Mouse (Mus musculus) small intestine, adult 2 months (tissue): ENCODE data around the gene Dpp8.

Experiments used
- CTCF ChIP-seq: fragments of 200-500 bp; IDR thresholded peaks from 2 replicates; pipeline ENCODE4 v1.5.1; 2012; ENCODE audit warnings: low read depth, mild to moderate bottlenecking, control low read depth, inconsistent platforms, low read length, moderate library complexity, mixed read lengths; ENCODE audit not compliant: insufficient replicate concordance, insufficient read length; ENCODE audit errors: extremely low read depth
- POLR2A ChIP-seq: fragments of 200-500 bp; IDR thresholded peaks from 2 replicates; pipeline ENCODE4 v1.6.1; 2012; ENCODE audit warnings: low read depth, mild to moderate bottlenecking, control low read depth, inconsistent platforms, low read length, moderate library complexity

DNA sequence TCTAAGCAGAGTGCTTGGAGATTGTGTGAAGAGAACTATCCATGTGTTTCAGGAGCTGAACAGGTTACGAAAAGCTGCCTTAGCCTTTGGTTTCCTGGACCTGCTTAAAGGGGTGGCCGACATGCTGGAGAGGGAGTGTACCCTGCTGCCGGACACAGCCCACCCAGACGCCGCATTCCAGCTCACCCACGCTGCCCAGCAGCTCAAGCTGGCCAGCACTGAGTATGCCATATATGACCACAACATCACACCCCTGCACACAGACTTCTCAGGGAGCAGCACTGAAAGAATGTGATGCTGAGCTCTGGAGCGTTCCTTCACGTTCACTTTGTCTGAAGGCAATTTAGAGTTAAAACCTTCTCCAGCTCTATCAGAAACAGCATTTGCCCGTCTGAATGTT lies 46.4 kb upstream of the Dpp8 start:
- TF ChIP-seq POLR2A, result no peak
- no peak for TF ChIP-seq CTCF
